Mouse (Mus musculus) gastrocnemius, postnatal 14 days (tissue): ENCODE data around the gene Abcd1. TPM values are rescaled to one million over a fixed set of nuclear protein-coding genes. Genes with fewer than 3 reads are reported as not detected.

Experiments
- total RNA-seq, 2 experiments: library from RNA; stranded (reverse); gene quantifications; 2 replicates each; pipeline ENCODE4 v1.2.3; 2021

Gene Abcd1
- total RNA-seq, 2 experiments from 2014 or later, result 22.2 to 22.9 TPM

Other genes starting within 250 kb of the Abcd1 start
- gene Bgn, start 233.0 kb upstream of the Abcd1 start, total RNA-seq, result 100 to 1,000 TPM; 213 to 236 TPM
- 1 to 10 TPM; 8.2 to 8.7 TPM for gene Atp2b3, start 213.5 kb upstream of the Abcd1 start, total RNA-seq
- not detected for gene Dusp9, start 77.2 kb upstream of the Abcd1 start, total RNA-seq
- 10 to 100 TPM; 15.4 to 16.3 TPM for gene Pnck, start 56.5 kb upstream of the Abcd1 start, total RNA-seq
- gene Slc6a8, start 43.4 kb upstream of the Abcd1 start, total RNA-seq, result 10 to 100 TPM; 55.5 to 58.5 TPM
- 10 to 100 TPM; 60.5 to 68.8 TPM for gene Bcap31, start 422 bp upstream of the Abcd1 start, total RNA-seq
- 1 to 10 TPM; 1.2 to 1.8 TPM for gene Plxnb3, start 40.5 kb downstream of the Abcd1 start, total RNA-seq
- 10 to 100 TPM; 66.3 to 93.3 TPM for gene Srpk3, start 57.8 kb downstream of the Abcd1 start, total RNA-seq
- gene Idh3g, start 70.3 kb downstream of the Abcd1 start, total RNA-seq, result 100 to 1,000 TPM; 305 to 363 TPM
- 10 to 100 TPM; 83.7 to 89.5 TPM for gene Ssr4, start 70.4 kb downstream of the Abcd1 start, total RNA-seq
- 1 to 10 TPM; 1.7 to 2.2 TPM for gene Pdzd4, start 108.4 kb downstream of the Abcd1 start, total RNA-seq
- gene Avpr2, start 175.5 kb downstream of the Abcd1 start, total RNA-seq, result not detected
- 1 to 10 TPM; 1.4 to 1.5 TPM for gene L1cam, start 179.5 kb downstream of the Abcd1 start, total RNA-seq
- gene Arhgap4, start 205.3 kb downstream of the Abcd1 start, total RNA-seq, result under 1 TPM; 0.55 to 0.66 TPM
- 10 to 100 TPM; 58.8 to 66.1 TPM for gene Naa10, start 205.3 kb downstream of the Abcd1 start, total RNA-seq
- 1 to 10 TPM; 3.8 to 4.2 TPM for gene Renbp, start 214.3 kb downstream of the Abcd1 start, total RNA-seq
- gene Hcfc1, start 249.8 kb downstream of the Abcd1 start, total RNA-seq, result 10 to 100 TPM; 39.9 to 43.9 TPM